Mouse (Mus musculus): ENCODE results near the gene Myef2.

Myef2 gene

DNA sequence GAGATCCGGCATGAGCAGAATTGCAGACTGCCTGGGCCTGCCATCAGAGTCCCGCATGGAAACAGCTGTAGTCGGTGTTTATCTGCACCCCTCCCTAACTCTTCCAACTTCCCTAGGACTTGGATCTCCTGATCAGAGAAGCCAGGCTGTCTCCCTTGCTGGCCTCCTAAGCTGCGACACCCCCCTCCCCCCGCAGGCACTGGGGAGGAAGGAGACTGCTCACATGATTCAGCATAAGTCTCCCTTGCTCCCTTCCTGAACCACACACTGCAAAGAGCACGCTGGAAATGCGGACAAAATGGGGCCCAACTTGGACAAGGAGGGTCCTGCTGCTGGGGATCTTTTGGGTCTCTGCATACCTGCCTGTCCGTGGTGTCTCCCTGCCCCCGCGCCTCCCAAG is 55.6 kb downstream of the Myef2 start, which contains the start of gene Slc24a5:
Gene Slc24a5, plus strand, starts transcription at position 231 of the 400 bp plus-strand sequence.
- DNase-seq (ENCODE audit: low read depth, low spot score), result no peak

DNA sequence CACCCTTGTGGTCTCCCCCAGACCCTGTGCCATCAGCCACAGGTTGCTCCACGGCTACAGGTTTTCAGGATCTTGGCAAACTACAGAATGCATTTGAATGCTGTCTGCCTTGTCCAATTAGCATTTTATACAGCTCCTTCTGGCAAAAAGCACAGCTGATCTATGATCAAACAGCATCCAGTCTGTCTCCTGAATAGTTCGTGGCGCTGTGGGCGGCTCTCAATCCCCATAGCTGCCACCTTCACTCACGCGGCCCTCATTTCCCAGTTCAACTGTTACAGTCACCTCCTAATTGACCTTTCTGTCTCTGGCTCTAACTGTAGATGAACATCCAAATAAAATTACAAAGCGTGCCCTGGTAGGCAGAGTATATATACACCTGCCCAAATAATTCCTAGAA is 56.1 kb downstream of the Myef2 start:
- DNase-seq (ENCODE audit: low read depth, low spot score), result no peak

DNA sequence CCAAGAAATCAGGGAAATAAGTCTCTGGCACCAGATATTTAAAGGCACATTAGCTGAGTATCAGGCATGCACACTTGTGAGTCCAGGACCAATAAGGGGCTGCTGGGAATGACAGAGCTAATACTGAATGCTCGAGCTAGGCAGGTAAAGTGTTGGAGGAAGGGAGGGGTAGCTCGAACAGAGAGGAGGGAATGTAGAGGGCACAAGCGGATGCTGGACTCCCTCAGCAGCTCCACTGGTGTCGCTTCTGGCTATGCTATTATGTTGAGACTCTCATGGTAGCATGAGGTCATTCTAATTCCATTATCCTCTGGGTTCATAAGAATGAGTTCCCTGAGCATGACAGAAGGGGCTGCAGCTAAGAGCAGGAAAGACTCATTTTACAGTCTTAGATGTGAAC is 60.5 kb downstream of the Myef2 start:
- no peak for DNase-seq (ENCODE audit: low read depth, low spot score)

DNA sequence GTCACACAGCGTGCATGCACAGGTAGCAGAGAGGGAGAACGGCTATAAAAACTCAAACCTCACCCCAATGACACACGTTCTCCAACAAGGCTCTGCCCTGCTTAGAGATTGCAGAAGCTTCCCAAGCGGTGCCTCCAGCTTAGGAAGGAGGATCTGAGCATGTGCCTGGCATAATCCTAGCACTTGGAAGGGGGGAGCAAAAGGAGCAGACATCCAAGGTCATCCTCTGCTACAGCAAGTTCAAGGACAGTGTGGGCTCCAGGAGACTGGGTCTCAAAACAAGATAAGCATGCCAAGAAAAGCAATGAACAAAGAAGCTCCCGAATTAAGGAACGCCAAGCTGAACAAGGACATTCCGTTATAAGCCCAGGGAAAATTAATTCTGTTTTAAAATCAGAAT is 62.0 kb downstream of the Myef2 start:
- DNase-seq (ENCODE audit: low read depth, low spot score), result no peak

DNA sequence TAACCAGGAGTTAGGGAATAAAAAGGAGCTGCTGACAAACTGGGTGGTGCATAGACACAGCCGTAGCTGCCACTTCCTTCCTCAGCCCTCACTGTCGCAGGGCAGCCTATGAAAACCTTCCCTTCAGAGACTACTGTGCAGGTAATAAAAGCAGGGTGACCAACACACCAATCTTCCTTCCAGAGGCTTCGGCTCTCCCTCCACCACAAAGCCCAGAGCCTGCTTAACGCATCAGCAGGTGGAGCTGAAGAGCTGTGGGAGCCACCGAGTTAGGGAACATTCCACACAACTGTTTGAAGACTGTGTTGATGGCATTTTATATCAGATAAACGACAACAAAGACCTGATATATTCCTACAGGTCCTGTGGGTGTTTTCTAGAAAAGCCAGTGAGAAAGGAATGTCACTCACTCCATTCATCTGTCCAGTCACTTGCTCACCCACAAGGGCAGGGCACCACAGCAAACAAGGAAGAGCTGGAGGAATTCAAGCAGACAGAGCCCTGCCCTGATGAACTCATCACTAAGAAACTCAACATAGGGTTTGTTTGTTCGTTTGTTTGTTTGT is 66.1 kb downstream of the Myef2 start:
- no peak for DNase-seq (ENCODE audit: low read depth, low spot score)

DNA sequence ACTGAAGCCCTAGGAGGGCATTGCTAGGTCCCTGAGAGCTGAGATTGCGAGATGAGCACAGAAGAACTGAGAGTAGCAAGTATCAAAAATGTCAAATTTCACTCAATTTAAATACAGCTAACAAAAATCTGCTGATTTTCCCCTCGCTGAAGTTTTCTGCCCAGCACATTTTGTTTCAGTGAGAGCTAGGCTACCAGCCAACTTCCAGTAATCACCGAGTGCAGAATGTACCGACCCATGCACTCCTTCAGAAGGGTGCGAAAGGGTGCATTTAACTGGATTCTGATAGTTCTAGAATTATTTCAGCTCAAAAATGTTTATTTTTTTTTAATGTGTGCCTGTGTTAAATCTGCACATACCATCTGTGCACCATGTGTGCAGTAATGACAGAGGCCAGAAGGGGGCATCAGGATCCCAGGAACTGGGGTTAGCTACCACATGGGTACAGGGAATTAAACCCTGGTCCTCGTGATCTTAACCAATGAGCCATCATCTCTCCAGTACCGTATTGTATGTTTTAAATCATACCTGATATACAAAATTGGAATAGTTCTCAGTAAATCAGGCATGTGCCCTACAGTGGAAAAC is 68.1 kb downstream of the Myef2 start:
- no peak for DNase-seq (ENCODE audit: low read depth, low spot score)
